ENCODE assay signal across 13 mouse cellular contexts in genomic region chr8:124701023-124701422, GRCm38 (mm10). TPM values are rescaled to one million over a fixed set of nuclear protein-coding genes. Genes with fewer than 3 reads are reported as not detected.
DNase-seq lines count a peak whose midpoint lies in the region; ATAC-seq and TF ChIP-seq lines count a peak whose summit lies in the region.
"Had no signal": no experiment of that assay in that cellular context is flagged by ENCODE, and none has a peak within 500 bp of the region (broad histone marks: within the 10 kb centered on the region; RNA-seq: fewer than 3 reads in every experiment).

No protein-coding gene starts in this region.

- peak; percentile 42 to 63; a peak in 2 of 4 replicates for ATAC-seq in hematopoietic stem cell, adult 5-6 weeks (replicated peaks in 1 of 2; ENCODE audit: insufficient read depth in 1 of 2, low FRiP score in 2 of 2, low TSS enrichment in 1 of 2, low read depth in 1 of 2, poor library complexity in 2 of 2, severe bottlenecking in 2 of 2)
- ATAC-seq in midbrain, postnatal 0 days (ENCODE audit: low FRiP score), result no peak

- H3K9me3 ChIP-seq in midbrain, postnatal 0 days (ENCODE audit: low read length), result no peaks in the 10 kb centered on the region
- H3K9me3 ChIP-seq: heart, embryonic 10.5 days; hindbrain, embryonic 15.5 days; limb, embryonic 15.5 days had no signal

- no peak for TF ChIP-seq CTCF in small intestine, adult 2 months (IDR thresholded peaks at IDR 0.05; ENCODE audit: extremely low read depth, insufficient read length, insufficient replicate concordance, low read depth, low read length)
- no peak for TF ChIP-seq CTCF in midbrain, postnatal 0 days (IDR thresholded peaks at IDR 0.05)

- no peak overlapping the region for H3K4me3 ChIP-seq in small intestine, adult 2 months (ENCODE audit: low read depth, low read length)
- H3K4me3 ChIP-seq in midbrain, postnatal 0 days (ENCODE audit: low read depth, low read length), result no peak overlapping the region
- H3K4me3 ChIP-seq: heart, embryonic 10.5 days; hindbrain, embryonic 15.5 days; left cerebral cortex, adult 2 months; limb, embryonic 15.5 days had no signal

- H3K4me1 ChIP-seq in small intestine, adult 2 months (ENCODE audit: control insufficient read depth, insufficient read depth, insufficient read length, low read length), result peaks cover 8% of the 10 kb centered on the region; the same call in 1 of the 2 replicates
- no peaks in the 10 kb centered on the region for H3K4me1 ChIP-seq in midbrain, postnatal 0 days (ENCODE audit: insufficient read depth, low read length)
- H3K4me1 ChIP-seq: heart, embryonic 10.5 days; hindbrain, embryonic 15.5 days; limb, embryonic 15.5 days had no signal

- peak; percentile 56 to 58 for DNase-seq in spleen, adult 18-20 months
- no peak for DNase-seq in spleen, adult 12 weeks (ENCODE audit: low spot score)
- DNase-seq in gastrocnemius, postnatal 25 days, result no peak
- no peak for DNase-seq in kidney, postnatal 4 days
- DNase-seq in gastrocnemius, adult 18-20 months (ENCODE audit: low spot score), result no peak
- no peak for DNase-seq in midbrain, postnatal 0 days (ENCODE audit: low spot score)

- WGBS in small intestine, adult 2 months, result 58% methylated on average over 9 of the region's 9 CpGs
- 93% methylated on average over 9 of the region's 9 CpGs for WGBS in midbrain, postnatal 0 days

- no peaks in the 10 kb centered on the region for H3K27me3 ChIP-seq in small intestine, adult 2 months (ENCODE audit: control insufficient read depth, insufficient read depth, low read length)
- H3K27me3 ChIP-seq in midbrain, postnatal 0 days (ENCODE audit: insufficient read depth, low read length), result no peaks in the 10 kb centered on the region
- H3K27me3 ChIP-seq: hindbrain, embryonic 15.5 days; limb, embryonic 15.5 days had no signal

- no peak overlapping the region for H3K4me2 ChIP-seq in midbrain, postnatal 0 days (ENCODE audit: low read depth, low read length, poor library complexity, severe bottlenecking)
- H3K4me2 ChIP-seq: hindbrain, embryonic 15.5 days; limb, embryonic 15.5 days had no signal

- peaks cover 18% of the 10 kb centered on the region for H3K36me3 ChIP-seq in small intestine, adult 2 months (ENCODE audit: control insufficient read depth, insufficient read depth, low read length)
- H3K36me3 ChIP-seq in midbrain, postnatal 0 days (ENCODE audit: insufficient read depth, low read length), result peaks cover 46% of the 10 kb centered on the region

- no peak for TF ChIP-seq POLR2A in small intestine, adult 2 months (IDR thresholded peaks at IDR 0.05; ENCODE audit: low read depth, low read length)

- H3K9ac ChIP-seq in midbrain, postnatal 0 days (replicated peaks; ENCODE audit: low read length, poor library complexity, severe bottlenecking), result no peak overlapping the region
- H3K9ac ChIP-seq: hindbrain, embryonic 15.5 days; limb, embryonic 15.5 days had no signal

- peak overlapping the region; percentile 52 for H3K27ac ChIP-seq in small intestine, adult 2 months (ENCODE audit: insufficient read depth, low read depth, low read length)
- no peak overlapping the region for H3K27ac ChIP-seq in midbrain, postnatal 0 days (ENCODE audit: low read depth, low read length)
- H3K27ac ChIP-seq: heart, embryonic 10.5 days; hindbrain, embryonic 15.5 days; kidney, postnatal 0 days; left cerebral cortex, adult 2 months; limb, embryonic 15.5 days had no signal

RNA-seq across cellular contexts. Expression of gene Ttc13, which starts 20.8 kb away (rescaled TPM):
- total RNA-seq in hematopoietic stem cell, adult 5-6 weeks (2017), result 37.2 and 45.4 TPM in 2 replicates
- polyA plus RNA-seq in small intestine, adult 2 months (2012; rRNA removed), result 8.1 and 11.4 TPM in 2 replicates
- total RNA-seq in gastrocnemius, postnatal 25 days (2021), result 10 to 100 TPM; 18.6 to 20.8 TPM
- total RNA-seq in gastrocnemius, adult 18-20 months (2021), result 10 to 100 TPM; 17.1 to 20.6 TPM
- total RNA-seq in midbrain, postnatal 0 days (2014; rRNA removed), result 64.8 and 76.5 TPM in 2 replicates
- polyA plus RNA-seq in midbrain, postnatal 0 days (2015; fragmentation: Nextera tagmentation; extraction: Ambion mirVana), result 64.0 and 66.5 TPM in 2 replicates

RNA-seq across cellular contexts. Expression of gene Arv1, which starts 20.9 kb away (rescaled TPM):
- total RNA-seq in hematopoietic stem cell, adult 5-6 weeks (2017), result 2.1 and 7.9 TPM in 2 replicates
- 6.5 and 7.0 TPM in 2 replicates for polyA plus RNA-seq in small intestine, adult 2 months (2012; rRNA removed)
- 1 to 10 TPM; 3.2 to 3.7 TPM for total RNA-seq in gastrocnemius, postnatal 25 days (2021)
- 1 to 10 TPM; 2.6 to 3.1 TPM for total RNA-seq in gastrocnemius, adult 18-20 months (2021)
- total RNA-seq in midbrain, postnatal 0 days (2014; rRNA removed), result 22.5 and 25.4 TPM in 2 replicates
- 35.2 and 35.7 TPM in 2 replicates for polyA plus RNA-seq in midbrain, postnatal 0 days (2015; fragmentation: Nextera tagmentation; extraction: Ambion mirVana)

RNA-seq across cellular contexts. Expression of gene 2310022B05Rik, which starts 37.9 kb away (rescaled TPM):
- total RNA-seq in hematopoietic stem cell, adult 5-6 weeks (2017), result 2.9 and 5.9 TPM in 2 replicates
- polyA plus RNA-seq in small intestine, adult 2 months (2012; rRNA removed), result 11.7 and 35.0 TPM in 2 replicates
- 10 to 100 TPM; 13.7 to 14.0 TPM for total RNA-seq in gastrocnemius, postnatal 25 days (2021)
- total RNA-seq in gastrocnemius, adult 18-20 months (2021), result 10 to 100 TPM; 10.0 to 15.7 TPM
- 87.6 and 88.0 TPM in 2 replicates for total RNA-seq in midbrain, postnatal 0 days (2014; rRNA removed)
- 30.1 and 31.4 TPM in 2 replicates for polyA plus RNA-seq in midbrain, postnatal 0 days (2015; fragmentation: Nextera tagmentation; extraction: Ambion mirVana)

RNA-seq across cellular contexts. Expression of gene Fam89a, which starts 50.6 kb away (rescaled TPM):
- total RNA-seq in hematopoietic stem cell, adult 5-6 weeks (2017), result not detected in 2 replicates
- polyA plus RNA-seq in small intestine, adult 2 months (2012; rRNA removed), result 1.4 and 1.7 TPM in 2 replicates
- total RNA-seq in gastrocnemius, postnatal 25 days (2021), result under 1 TPM; 0.40 to 0.74 TPM
- total RNA-seq in gastrocnemius, adult 18-20 months (2021), result 1 to 10 TPM in 1 of 2 experiments, under 1 TPM in 1; 0.62 to 1.5 TPM
- total RNA-seq in midbrain, postnatal 0 days (2014; rRNA removed), result 1.2 TPM in 1 of 2 replicates, not detected in the other
- polyA plus RNA-seq in midbrain, postnatal 0 days (2015; fragmentation: Nextera tagmentation; extraction: Ambion mirVana), result 0.25 and 0.26 TPM in 2 replicates

Comparison
In these comparisons a context has a peak if more than half of its experiments do, and no peak if none do; other contexts are left out.
1. DNase-seq: peak in spleen, adult 18-20 months (2 of 2); none in spleen, adult 12 weeks (single experiment), gastrocnemius, postnatal 25 days (single experiment), kidney, postnatal 4 days (0 of 2), gastrocnemius, adult 18-20 months (single experiment) and midbrain, postnatal 0 days (single experiment).